Mouse (Mus musculus) testis, postnatal 14 days (tissue): ENCODE results near the gene Tarm1.

ENCODE experiments used
- DNase-seq: peaks from one replicate; pipeline ENCODE4 v3.0.0; 2021; ENCODE audit warnings: low spot score

The Tarm1 gene

GRCm38 (mm10) chr7:3440526-3440925 is 61.9 kb downstream of the Tarm1 start:
- no peak for DNase-seq

GRCm38 (mm10) chr7:3439984-3440383 is 62.4 kb downstream of the Tarm1 start:
- no peak for DNase-seq

- no peak for DNase-seq
Measured at GRCm38 (mm10) chr7:3437941-3438340, 64.5 kb downstream of the Tarm1 start.
